Mouse (Mus musculus): Measurements from ENCODE around the gene Vps13c.

GRCm38 (mm10) chr9:67874522-67875222 lies 34.5 kb downstream of the Vps13c start:
- TF ChIP-seq CTCF (IDR thresholded peaks at IDR 0.05; ENCODE audit: insufficient read depth, low read depth, low read length) (no peak), POLR2A (IDR thresholded peaks at IDR 0.05; ENCODE audit: insufficient read depth, low read depth, low read length) (no peak)
